Mouse (Mus musculus) gastrocnemius, postnatal 36 days (tissue): ENCODE data around the gene Kir3dl2. TPM values are rescaled to one million over a fixed set of nuclear protein-coding genes. Genes with fewer than 3 reads are reported as not detected.
"Not testable (repeated sequence)": the region's sequence is repeated elsewhere in the genome, so short reads cannot be mapped to it uniquely, and the experiment has no call there.

ENCODE experiments used
- DNase-seq, 2 experiments: peaks; one replicate each; pipeline ENCODE4 v3.0.0; 2022
- intact Hi-C: fragments of 180-260 bp; cut with DNase I; formaldehyde crosslinking; loops from one replicate; pipeline ENCODE4 v1.15.1; 2025
- long read RNA-seq, 2 experiments: library from polyadenylated mRNA; stranded (forward); transcript quantifications; one replicate each; pipeline ENCODE4 v2.0.0; 2021
- total RNA-seq, 2 experiments: library from RNA; stranded (reverse); gene quantifications; 2 replicates each; pipeline ENCODE4 v1.2.3; 2021

Gene Kir3dl2
- total RNA-seq, result not detected
- long read RNA-seq, experiment 1, result 0 reads
- long read RNA-seq, experiment 2, result 0 reads

DNA sequence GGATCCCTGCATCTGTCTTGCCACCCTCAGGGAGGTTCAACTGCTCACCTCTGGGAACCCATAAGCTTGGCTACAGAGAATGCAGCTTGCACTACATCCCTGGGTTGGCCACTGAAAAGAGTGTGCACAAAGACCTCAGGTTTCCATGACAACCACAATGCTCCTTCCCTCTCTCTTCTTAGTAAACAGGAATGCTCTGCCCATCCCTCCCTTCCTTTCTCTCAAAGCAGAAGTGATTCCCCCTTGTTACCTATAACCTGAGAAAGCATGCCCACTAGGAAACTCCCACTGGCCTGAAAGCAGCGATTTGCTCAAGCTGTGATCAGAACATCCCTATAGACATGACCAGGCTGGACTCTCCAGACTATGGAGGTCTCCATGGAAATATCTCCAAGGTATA, at the start of gene Kir3dl2:
Gene Kir3dl2 (minus strand): TSS at position 101 of the 400 bp plus-strand sequence.
- intact Hi-C loops, DNase-seq: not testable (repeated sequence)

DNA sequence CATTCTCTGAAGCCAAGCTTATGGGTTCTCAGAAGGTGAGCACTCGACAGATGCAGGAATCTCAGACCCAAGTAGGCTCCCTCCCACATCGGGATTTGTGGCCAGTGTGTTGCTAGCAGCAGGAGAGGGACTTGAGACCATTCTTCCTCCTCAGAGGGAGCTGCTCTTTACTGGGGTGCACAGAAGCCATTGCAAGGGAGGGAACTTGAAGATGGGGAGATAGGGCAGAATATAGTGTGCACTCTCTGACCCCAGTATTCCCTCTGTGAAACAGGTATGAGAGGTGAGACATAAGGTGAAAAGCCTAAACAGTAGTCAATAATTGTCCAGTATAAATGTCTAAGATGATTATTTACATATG, 47.0 kb upstream of the Kir3dl2 start:
- intact Hi-C loops, result no loop called here
- no peak for DNase-seq

DNA sequence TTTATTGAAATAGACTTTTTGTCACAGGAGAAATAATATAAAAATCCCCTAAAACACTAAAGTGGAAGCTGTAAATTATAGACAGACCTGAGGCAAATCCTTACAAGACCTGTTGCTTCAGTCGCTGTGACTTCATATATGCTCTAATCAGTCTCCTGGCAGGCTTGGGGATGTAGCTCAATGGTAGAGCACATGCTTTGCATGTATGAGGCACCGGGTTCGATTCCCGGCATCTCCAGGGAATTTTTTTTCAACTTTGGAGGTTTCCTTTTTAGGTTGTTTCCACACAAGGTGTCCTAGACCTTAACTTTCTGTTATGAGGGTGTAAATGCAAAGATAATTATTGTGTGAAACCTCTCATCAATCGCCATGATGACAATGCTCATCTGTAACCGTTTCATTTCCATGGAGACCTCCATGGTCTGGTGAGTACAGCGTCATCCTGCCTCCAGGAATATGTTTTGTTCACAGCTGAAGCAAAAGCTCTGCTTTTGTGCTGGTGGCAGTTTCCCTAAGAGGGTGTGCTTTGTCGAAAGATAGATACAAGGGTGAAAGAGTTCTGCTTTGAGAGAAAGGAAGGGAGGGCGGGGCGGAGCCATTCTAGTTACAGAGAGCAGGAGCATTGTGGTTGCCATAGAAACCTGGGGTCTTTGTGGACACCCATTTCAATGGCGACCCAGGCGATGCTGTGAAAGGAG, 46.5 kb upstream of the Kir3dl2 start, which contains the start of gene Tceal3:
Gene Tceal3 (plus strand): TSS at position 644 of the 698 bp plus-strand sequence.
- DNase-seq, result no peak
- intact Hi-C loops, result no loop called here

DNA sequence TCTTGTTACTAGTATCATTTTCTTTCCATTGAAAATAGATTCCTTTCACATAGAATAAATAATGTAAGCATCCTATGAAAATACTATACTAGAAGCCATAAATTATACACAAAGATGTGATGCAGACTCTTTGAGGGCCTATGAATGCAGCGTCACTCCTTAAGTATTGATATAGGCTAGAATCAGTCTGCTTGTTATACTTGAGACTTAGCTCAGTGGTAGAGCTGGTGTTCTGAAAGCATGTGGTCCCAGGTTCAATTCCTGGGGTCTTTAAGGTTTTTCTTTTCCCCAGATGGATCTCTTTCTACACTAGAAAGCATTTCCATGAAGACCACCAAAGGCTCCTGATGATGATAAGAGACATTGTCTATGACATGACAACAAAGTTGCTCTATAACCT, 40.8 kb upstream of the Kir3dl2 start:
- DNase-seq, result no peak
- intact Hi-C loops, result no loop called here

DNA sequence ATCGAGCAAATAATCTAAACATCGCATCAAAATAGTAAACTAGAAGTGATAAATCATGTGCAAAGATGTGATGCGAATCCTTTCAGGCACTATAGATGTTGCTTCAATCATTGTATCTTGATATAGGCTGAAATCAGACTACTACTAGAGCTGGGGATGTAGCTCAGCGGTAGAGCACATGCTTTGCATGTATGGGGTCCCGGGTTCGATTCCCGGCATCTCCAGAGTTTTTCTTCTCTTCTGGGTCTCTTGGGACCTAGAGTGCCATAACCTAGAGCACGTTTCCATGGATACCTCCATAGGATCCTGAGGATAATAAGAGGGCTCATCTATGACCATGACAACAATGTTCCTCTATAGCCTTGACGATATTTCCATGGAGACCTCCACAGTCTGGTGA, 25.2 kb upstream of the Kir3dl2 start:
- intact Hi-C loops, DNase-seq: not testable (repeated sequence)

DNA sequence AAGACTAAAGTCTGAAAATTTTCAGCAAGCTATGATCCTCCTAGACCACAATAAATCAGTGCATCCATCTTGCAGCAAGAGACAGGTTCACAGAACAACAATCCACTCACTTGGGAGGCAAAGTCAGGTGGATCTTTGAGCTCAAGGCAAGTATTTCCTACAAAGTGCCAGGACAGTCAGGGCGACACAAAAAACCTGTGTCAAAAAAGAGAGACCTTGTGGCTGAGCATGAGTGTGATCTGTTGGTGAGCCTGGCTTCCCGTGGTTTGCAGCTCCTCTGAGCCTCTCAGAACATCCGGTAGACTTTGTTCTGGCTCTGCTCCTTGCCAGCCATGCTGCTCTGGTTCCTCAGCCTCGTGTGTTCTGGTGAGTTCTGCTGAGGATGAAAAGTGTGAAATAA, 26.2 kb downstream of the Kir3dl2 start, which contains the start of gene Kir3dl1:
Gene Kir3dl1 (plus strand): TSS at position 301 of the 400 bp plus-strand sequence.
- DNase-seq, intact Hi-C loops: not testable (repeated sequence)

Other genes with a start within 250 kb of the Kir3dl2 start
- not detected for gene Kir3dl1, start 26.1 kb downstream of the Kir3dl2 start, total RNA-seq
- gene Tceal3, start 46.8 kb upstream of the Kir3dl2 start, total RNA-seq, result under 1 TPM; 0.25 to 0.74 TPM
- gene Tceal1, start 163.9 kb upstream of the Kir3dl2 start, total RNA-seq, result 1 to 10 TPM; 1.7 to 2.2 TPM
- 100 to 1,000 TPM; 133 to 137 TPM for gene Morf4l2, start 199.6 kb upstream of the Kir3dl2 start, total RNA-seq
- gene Glra4, start 236.1 kb upstream of the Kir3dl2 start, total RNA-seq, result not detected